Mouse (Mus musculus) liver, embryonic 14.5 days (tissue): ENCODE data around the gene Atp13a5.

Source experiments
- CTCF ChIP-seq: IDR thresholded peaks from 2 replicates; pipeline ENCODE4 v1.5.1; 2016; ENCODE audit warnings: antibody characterized with exemption, low read depth, control low read depth
- EP300 ChIP-seq: IDR thresholded peaks from 2 replicates; pipeline ENCODE4 v1.6.1; 2016; ENCODE audit warnings: antibody characterized with exemption, low read depth

DNA sequence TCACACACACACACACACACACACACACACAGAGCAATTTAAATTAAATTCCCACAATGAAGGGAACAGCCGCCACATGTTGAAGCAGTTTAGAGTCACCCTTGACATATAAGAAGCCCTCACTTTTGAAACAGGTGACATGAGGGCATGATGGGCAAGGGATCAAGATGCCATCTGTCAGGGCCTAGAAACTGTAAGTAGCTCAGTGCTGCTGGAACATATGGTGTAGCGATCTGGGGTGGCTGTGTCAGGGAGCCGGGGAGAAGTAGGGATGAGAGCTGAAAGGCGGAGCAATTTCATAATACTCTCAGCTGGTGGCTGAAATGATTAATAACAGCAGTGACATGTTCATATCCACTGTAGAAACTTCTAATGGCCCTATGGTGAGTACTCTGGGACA is 184.6 kb downstream of the Atp13a5 start:
- TF ChIP-seq EP300 (no peak), CTCF (no peak)
